Mouse (Mus musculus): Measurements from ENCODE around the gene Prss37.

GRCm38 (mm10) chr6:40465710-40466109, 53.6 kb downstream of the Prss37 start:
- no peak for TF ChIP-seq HCFC1 (IDR thresholded peaks at IDR 0.05; ENCODE audit: borderline replicate concordance, insufficient read depth, low read length)
- no peak for TF ChIP-seq ZC3H11A (IDR thresholded peaks at IDR 0.05; ENCODE audit: borderline replicate concordance, low read depth, low read length)
- TF ChIP-seq CHD2 (IDR thresholded peaks at IDR 0.05; ENCODE audit: low read depth, low read length), result no peak
